Mouse (Mus musculus): ENCODE results near the gene Spata19.

GRCm38 (mm10) chr9:27435936-27436335 lies 39.3 kb downstream of the Spata19 start:
- TF ChIP-seq POLR2A (IDR thresholded peaks at IDR 0.05; ENCODE audit: extremely low read depth, insufficient read depth, low read length) (no peak), CTCF (IDR thresholded peaks at IDR 0.05; ENCODE audit: extremely low read depth, insufficient read depth, low read length) (no peak)
